Mouse (Mus musculus): ENCODE measurements around the gene Tspear.

GRCm38 (mm10) chr10:77815514-77815913 lies 129.1 kb downstream of the Tspear start:
- TF ChIP-seq POLR2A (IDR thresholded peaks at IDR 0.05; ENCODE audit: extremely low read depth, insufficient read depth, low read length), result no peak
- TF ChIP-seq CTCF (IDR thresholded peaks at IDR 0.05; ENCODE audit: low read depth, low read length), result peak; percentile 63
